In genomic region chr19:33589626-33590302, GRCm38 (mm10) we compare ENCODE assay signal across 8 mouse cellular contexts. TPM values are rescaled to one million over a fixed set of nuclear protein-coding genes. Genes with fewer than 3 reads are reported as not detected.
DNase-seq lines count a peak whose midpoint lies in the region; ATAC-seq and TF ChIP-seq lines count a peak whose summit lies in the region.
"Not testable (repeated sequence)": the region's sequence is repeated elsewhere in the genome, so short reads cannot be mapped to it uniquely, and the experiment has no call there.

No protein-coding gene starts in this region.

- peak overlapping the region; percentile 49 for H3K4me3 ChIP-seq in forebrain, embryonic 10.5 days
- peak overlapping the region; percentile 53 for H3K4me3 ChIP-seq in heart, embryonic 13.5 days
- H3K4me3 ChIP-seq in kidney, embryonic 16.5 days (ENCODE audit: low read length): peak overlapping the region; percentile 44
- peak overlapping the region; percentile 36 for H3K4me3 ChIP-seq in limb, embryonic 14.5 days (replicated peaks; ENCODE audit: low read length)
- H3K4me3 ChIP-seq in midbrain, embryonic 15.5 days: peak overlapping the region; percentile 38

- not testable (repeated sequence) for H3K9me3 ChIP-seq in forebrain, embryonic 10.5 days; heart, embryonic 13.5 days; kidney, embryonic 16.5 days (ENCODE audit: low read length); limb, embryonic 14.5 days (ENCODE audit: control insufficient read depth, low read length); midbrain, embryonic 15.5 days

- peak overlapping the region; percentile 77 for H3K9ac ChIP-seq in heart, embryonic 13.5 days
- peak overlapping the region; percentile 55 for H3K9ac ChIP-seq in kidney, embryonic 16.5 days (replicated peaks; ENCODE audit: low read length)
- H3K9ac ChIP-seq in limb, embryonic 14.5 days (ENCODE audit: low read depth, low read length, severe bottlenecking): peak overlapping the region; percentile 50
- peak overlapping the region; percentile 33 for H3K9ac ChIP-seq in midbrain, embryonic 15.5 days

- not testable (repeated sequence) for H3K4me1 ChIP-seq in forebrain, embryonic 10.5 days; heart, embryonic 13.5 days; kidney, embryonic 16.5 days (ENCODE audit: insufficient read depth, low read length); limb, embryonic 14.5 days (ENCODE audit: control insufficient read depth, insufficient read depth, low read length); midbrain, embryonic 15.5 days

- H3K4me2 ChIP-seq in heart, embryonic 13.5 days: peak overlapping the region; percentile 68
- H3K4me2 ChIP-seq in kidney, embryonic 16.5 days (replicated peaks; ENCODE audit: low read depth, low read length): peak overlapping the region; percentile 55
- peak overlapping the region; percentile 44 for H3K4me2 ChIP-seq in limb, embryonic 14.5 days (replicated peaks; ENCODE audit: low read depth, low read length, severe bottlenecking)
- peak overlapping the region; percentile 47 for H3K4me2 ChIP-seq in midbrain, embryonic 15.5 days

- DNase-seq in 3134 (ENCODE audit: extremely low read depth, insufficient read length, low spot score): peak; percentile 2
- DNase-seq in c-Kit-positive CD71-positive TER-119-negative erythroid progenitor cells, embryonic 14.5 days (ENCODE audit: low read depth): peak; percentile 6
- peak; percentile 65 for DNase-seq in forebrain, embryonic 10.5 days (ENCODE audit: extremely low spot score, low spot score)
- peak; percentile 59 for DNase-seq in limb, embryonic 14.5 days (ENCODE audit: low spot score)
- DNase-seq in spleen, adult 18-20 months: peak; percentile 36 to 43

- WGBS in forebrain, embryonic 10.5 days: 13% methylated on average over 10 of the region's 38 CpGs
- WGBS in heart, embryonic 13.5 days: 5% methylated on average over 10 of the region's 38 CpGs
- 12% methylated on average over 8 of the region's 38 CpGs for WGBS in kidney, embryonic 16.5 days
- WGBS in limb, embryonic 14.5 days: 8% methylated on average over 4 of the region's 38 CpGs
- 0% methylated on average over 8 of the region's 38 CpGs for WGBS in midbrain, embryonic 15.5 days

- peak overlapping the region; percentile 86 for H3K27ac ChIP-seq in forebrain, embryonic 10.5 days
- H3K27ac ChIP-seq in heart, embryonic 13.5 days (replicated peaks); kidney, embryonic 16.5 days (ENCODE audit: low read length); limb, embryonic 14.5 days (replicated peaks; ENCODE audit: low read depth, low read length): not testable (repeated sequence)
- peak overlapping the region; percentile 72 for H3K27ac ChIP-seq in midbrain, embryonic 15.5 days

- not testable (repeated sequence) for H3K36me3 ChIP-seq in forebrain, embryonic 10.5 days (replicated peaks); heart, embryonic 13.5 days; kidney, embryonic 16.5 days (ENCODE audit: insufficient read depth, low read length); limb, embryonic 14.5 days (ENCODE audit: control insufficient read depth, insufficient read depth, low read length); midbrain, embryonic 15.5 days (replicated peaks)

- not testable (repeated sequence) for H3K27me3 ChIP-seq in forebrain, embryonic 10.5 days (ENCODE audit: poor library complexity, severe bottlenecking); heart, embryonic 13.5 days (replicated peaks); kidney, embryonic 16.5 days (ENCODE audit: insufficient read depth, low read length); limb, embryonic 14.5 days (ENCODE audit: control insufficient read depth, insufficient read depth, low read length); midbrain, embryonic 15.5 days (replicated peaks)

- TF ChIP-seq POLR2A in limb, embryonic 14.5 days (IDR thresholded peaks at IDR 0.05; ENCODE audit: borderline replicate concordance, extremely low read depth, insufficient read depth, insufficient read length): not testable (repeated sequence)

- ATAC-seq in heart, embryonic 13.5 days (ENCODE audit: extremely low read depth, insufficient number of reproducible peaks, low FRiP score, low TSS enrichment): peak; percentile 85
- ATAC-seq in kidney, embryonic 16.5 days (ENCODE audit: low FRiP score, low TSS enrichment): peak; percentile 99
- peak; percentile 95 for ATAC-seq in limb, embryonic 14.5 days (ENCODE audit: low FRiP score, low read depth)
- peak; percentile 99 for ATAC-seq in midbrain, embryonic 15.5 days (replicated peaks)

RNA-seq across cellular contexts. Expression of gene Gm8978, which starts 35.3 kb away (rescaled TPM):
- not detected in 2 replicates for polyA plus RNA-seq in forebrain, embryonic 10.5 days (2016; fragmentation: Nextera tagmentation; extraction: Ambion mirVana)
- not detected in 2 replicates for polyA plus RNA-seq in heart, embryonic 13.5 days (2015; fragmentation: Nextera tagmentation; extraction: Ambion mirVana)
- polyA plus RNA-seq in kidney, embryonic 16.5 days (2015; fragmentation: Nextera tagmentation; extraction: Ambion mirVana): not detected in 2 replicates
- not detected in 2 replicates for polyA plus RNA-seq in limb, embryonic 14.5 days (2012; rRNA removed)
- not detected in 2 replicates for polyA plus RNA-seq in limb, embryonic 14.5 days (2014; fragmentation: Nextera tagmentation; extraction: Ambion mirVana)
- polyA plus RNA-seq in midbrain, embryonic 15.5 days (2015; fragmentation: Nextera tagmentation; extraction: Ambion mirVana): not detected in 2 replicates

Comparison
In these comparisons a context has a peak if more than half of its experiments do, and no peak if none do; other contexts are left out.
1. DNase-seq: peak in every context shown above with its lines; median percentile 65 in forebrain, embryonic 10.5 days; 59 in limb, embryonic 14.5 days; 40 in spleen, adult 18-20 months; 6 in c-Kit-positive CD71-positive TER-119-negative erythroid progenitor cells, embryonic 14.5 days; 2 in 3134.